Mouse (Mus musculus): ENCODE results near the gene Bicra. TPM values are rescaled to one million over a fixed set of nuclear protein-coding genes. Genes with fewer than 3 reads are reported as not detected.

Bicra gene
- polyA plus RNA-seq, 1 experiment from 2014 or later: 5.0 TPM

- no peak for ATAC-seq (ENCODE audit: extremely low read depth, insufficient number of reproducible peaks, low FRiP score, low TSS enrichment)
- peaks cover 12% of the 10 kb centered on the region; the same call in 1 of the 2 replicates for H3K9me3 ChIP-seq
Measured at GRCm38 (mm10) chr7:16057136-16057534, 9.4 kb upstream of the Bicra start.

GRCm38 (mm10) chr7:16056459-16057135, 8.9 kb upstream of the Bicra start:
- no peak for ATAC-seq (ENCODE audit: extremely low read depth, insufficient number of reproducible peaks, low FRiP score, low TSS enrichment)

More at GRCm38 (mm10) chr7:16057136-16057534, 9.4 kb upstream of the Bicra start:
- H3K27ac ChIP-seq (replicated peaks): no peak overlapping the region
- H3K36me3 ChIP-seq: no peaks in the 10 kb centered on the region
- H3K27me3 ChIP-seq (replicated peaks): peaks cover 36% of the 10 kb centered on the region
- H3K4me1 ChIP-seq: peaks cover 12% of the 10 kb centered on the region
- 60% methylated on average over 2 of the region's 2 CpGs for WGBS
- H3K9ac ChIP-seq: no peak overlapping the region
- no peak overlapping the region for H3K4me2 ChIP-seq
- H3K4me3 ChIP-seq: no peak overlapping the region

DNA sequence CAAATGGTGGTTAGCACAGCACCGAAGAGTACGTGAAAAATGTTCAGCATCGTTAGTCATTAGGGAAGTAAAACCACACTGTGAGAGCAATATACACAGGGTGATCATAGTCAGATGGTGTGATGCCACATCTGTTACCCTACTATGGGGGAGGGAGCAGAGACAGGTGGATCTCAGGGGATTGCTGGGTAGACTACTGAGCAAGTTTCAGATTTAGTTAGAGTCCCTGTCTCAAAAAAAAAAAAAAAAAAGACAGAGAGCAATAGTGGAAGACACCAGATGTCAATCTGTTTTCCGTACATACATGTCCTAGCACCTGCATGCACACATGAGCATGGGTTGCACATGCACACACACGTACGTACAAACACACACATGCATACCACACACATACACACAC, 7.9 kb upstream of the Bicra start:
- Histone ChIP-seq H3K27me3 (replicated peaks) (peaks cover 21% of the 10 kb centered on the region), H3K4me3 (no peak overlapping the region)
- WGBS: 79% methylated on average over 6 of the region's 6 CpGs

More at GRCm38 (mm10) chr7:16056459-16057135, 8.9 kb upstream of the Bicra start:
- Histone ChIP-seq H3K9me3 (peaks cover 8% of the 10 kb centered on the region; the same call in 1 of the 2 replicates), H3K9ac (no peak overlapping the region), H3K36me3 (no peaks in the 10 kb centered on the region), H3K4me3 (no peak overlapping the region), H3K27ac (replicated peaks) (no peak overlapping the region), H3K4me2 (no peak overlapping the region), H3K27me3 (replicated peaks) (peaks cover 31% of the 10 kb centered on the region), H3K4me1 (peaks cover 15% of the 10 kb centered on the region)
- WGBS: 21% methylated on average over 5 of the region's 5 CpGs

DNA sequence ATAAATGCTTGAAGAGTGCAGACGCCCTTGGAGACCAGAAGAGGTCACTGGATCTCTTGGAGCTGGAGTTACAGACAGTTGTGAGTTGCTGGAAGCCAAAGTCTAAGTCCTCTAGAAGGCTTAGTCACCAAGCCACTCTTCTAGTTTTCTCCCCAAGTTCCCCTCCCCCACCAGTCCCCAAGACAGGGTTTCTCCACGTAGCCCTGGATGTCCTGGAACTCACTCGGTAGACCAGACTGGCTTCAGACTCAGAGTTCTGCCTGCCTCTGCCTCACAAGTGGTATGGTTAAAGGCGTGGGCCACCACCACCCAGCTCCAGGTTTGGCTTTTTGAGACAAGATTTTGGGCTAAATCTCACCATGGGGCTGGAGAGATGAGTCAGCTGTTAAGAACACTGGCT, 7.2 kb upstream of the Bicra start:
- WGBS: 57% methylated on average over 4 of the region's 4 CpGs
- H3K36me3 ChIP-seq: no peaks in the 10 kb centered on the region
- no peak overlapping the region for H3K27ac ChIP-seq (replicated peaks)
- no peak overlapping the region for H3K4me2 ChIP-seq
- no peak overlapping the region for H3K4me3 ChIP-seq
- no peak overlapping the region for H3K9ac ChIP-seq
- H3K27me3 ChIP-seq (replicated peaks): peaks cover 14% of the 10 kb centered on the region
- H3K9me3 ChIP-seq: no peaks in the 10 kb centered on the region
- ATAC-seq (ENCODE audit: extremely low read depth, insufficient number of reproducible peaks, low FRiP score, low TSS enrichment): no peak
- H3K4me1 ChIP-seq: peaks cover 20% of the 10 kb centered on the region

More for the DNA sequence above, 7.9 kb upstream of the Bicra start:
- ATAC-seq (ENCODE audit: extremely low read depth, insufficient number of reproducible peaks, low FRiP score, low TSS enrichment): no peak
- no peak overlapping the region for H3K27ac ChIP-seq (replicated peaks)
- no peaks in the 10 kb centered on the region for H3K36me3 ChIP-seq
- peaks cover 13% of the 10 kb centered on the region for H3K4me1 ChIP-seq
- no peak overlapping the region for H3K4me2 ChIP-seq
- H3K9ac ChIP-seq: no peak overlapping the region
- H3K9me3 ChIP-seq: no peaks in the 10 kb centered on the region

DNA sequence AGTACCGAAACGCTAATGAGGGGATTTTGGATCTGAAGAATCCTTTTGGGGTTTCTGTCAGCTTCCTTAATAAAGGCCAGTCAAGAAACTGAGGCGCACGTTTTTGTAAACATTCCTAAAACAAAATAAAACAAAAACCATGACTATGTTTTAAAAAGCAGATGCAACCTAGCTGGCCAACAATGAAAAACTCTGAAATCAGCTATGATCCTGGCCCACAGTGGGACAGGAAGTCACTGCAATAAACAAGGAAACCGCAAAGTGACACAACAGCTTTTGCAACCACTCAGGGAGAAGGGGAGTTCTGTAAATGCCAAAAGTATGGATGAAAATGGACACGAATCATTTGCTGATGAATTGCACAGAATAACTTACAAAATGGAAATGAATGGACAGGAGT, 5.4 kb upstream of the Bicra start:
- peak overlapping the region; percentile 64 for H3K4me3 ChIP-seq
- H3K9me3 ChIP-seq: no peaks in the 10 kb centered on the region
- H3K27ac ChIP-seq (replicated peaks): peak overlapping the region; percentile 43
- H3K4me2 ChIP-seq: peak overlapping the region; percentile 94
- peaks cover 32% of the 10 kb centered on the region for H3K4me1 ChIP-seq
- no peak for ATAC-seq (ENCODE audit: extremely low read depth, insufficient number of reproducible peaks, low FRiP score, low TSS enrichment)
- no peaks in the 10 kb centered on the region for H3K36me3 ChIP-seq
- 18% methylated on average over 6 of the region's 6 CpGs for WGBS
- H3K27me3 ChIP-seq (replicated peaks): no peaks in the 10 kb centered on the region
- H3K9ac ChIP-seq: peak overlapping the region; percentile 25

DNA sequence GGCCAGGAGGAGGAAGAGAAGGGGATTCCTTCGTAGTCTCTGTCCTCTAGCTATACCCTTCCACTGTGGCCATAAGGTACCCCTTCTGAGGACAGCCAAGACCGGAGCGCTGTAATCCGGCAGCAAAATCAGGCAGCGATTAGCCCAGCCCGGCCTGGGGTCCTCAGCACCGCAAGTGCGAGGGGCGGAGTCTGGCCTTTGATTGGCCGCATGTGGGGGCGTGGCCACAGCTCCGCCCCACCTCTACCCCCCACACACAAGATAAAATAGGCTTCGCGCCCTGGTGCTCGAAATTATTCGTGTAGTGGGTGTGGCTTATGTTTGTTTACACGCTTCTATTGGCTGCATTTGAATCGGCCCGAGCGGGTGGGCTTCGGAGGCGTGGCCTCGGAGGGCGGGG, 5.0 kb upstream of the Bicra start:
- Histone ChIP-seq H3K27me3 (replicated peaks) (no peaks in the 10 kb centered on the region), H3K9ac (peak overlapping the region; percentile 85), H3K4me2 (peak overlapping the region; percentile 94), H3K27ac (replicated peaks) (peak overlapping the region; percentile 89), H3K36me3 (no peaks in the 10 kb centered on the region), H3K4me3 (peak overlapping the region; percentile 64), H3K9me3 (no peaks in the 10 kb centered on the region), H3K4me1 (peaks cover 32% of the 10 kb centered on the region)
- ATAC-seq (ENCODE audit: extremely low read depth, insufficient number of reproducible peaks, low FRiP score, low TSS enrichment): peak; percentile 82
- WGBS: under 1% methylated on average over 24 of the region's 24 CpGs

GRCm38 (mm10) chr7:16051883-16052595, 4.3 kb upstream of the Bicra start:
- Histone ChIP-seq H3K4me1 (peaks cover 32% of the 10 kb centered on the region), H3K27ac (replicated peaks) (peak overlapping the region; percentile 89), H3K36me3 (no peaks in the 10 kb centered on the region), H3K4me3 (peak overlapping the region; percentile 64), H3K4me2 (peak overlapping the region; percentile 94), H3K9me3 (no peaks in the 10 kb centered on the region), H3K27me3 (replicated peaks) (no peaks in the 10 kb centered on the region), H3K9ac (peak overlapping the region; percentile 85)
- WGBS: 3% methylated on average over 19 of the region's 19 CpGs
- no peak for ATAC-seq (ENCODE audit: extremely low read depth, insufficient number of reproducible peaks, low FRiP score, low TSS enrichment)

GRCm38 (mm10) chr7:16050600-16050999, 2.9 kb upstream of the Bicra start:
- Histone ChIP-seq H3K4me2 (0 out of 2 replicates have a peak overlapping the region, but pooled peaks have one; percentile 87), H3K4me1 (peaks cover 39% of the 10 kb centered on the region), H3K27me3 (replicated peaks) (no peaks in the 10 kb centered on the region), H3K27ac (replicated peaks) (no peak overlapping the region), H3K9me3 (no peaks in the 10 kb centered on the region), H3K36me3 (no peaks in the 10 kb centered on the region), H3K4me3 (no peak overlapping the region; the same call in 1 of the 2 replicates), H3K9ac (no peak overlapping the region)
- ATAC-seq (ENCODE audit: extremely low read depth, insufficient number of reproducible peaks, low FRiP score, low TSS enrichment): no peak
- WGBS: 75% methylated on average over 3 of the region's 3 CpGs

GRCm38 (mm10) chr7:16049576-16049915, 1.8 kb upstream of the Bicra start:
- Histone ChIP-seq H3K9ac (peak overlapping the region; percentile 93), H3K27me3 (replicated peaks) (no peaks in the 10 kb centered on the region), H3K4me2 (peak overlapping the region; percentile 87), H3K4me3 (peak overlapping the region; percentile 86), H3K36me3 (no peaks in the 10 kb centered on the region), H3K4me1 (peaks cover 50% of the 10 kb centered on the region), H3K27ac (replicated peaks) (peak overlapping the region; percentile 93), H3K9me3 (no peaks in the 10 kb centered on the region)
- 77% methylated on average over 7 of the region's 7 CpGs for WGBS
- ATAC-seq (ENCODE audit: extremely low read depth, insufficient number of reproducible peaks, low FRiP score, low TSS enrichment): no peak

DNA sequence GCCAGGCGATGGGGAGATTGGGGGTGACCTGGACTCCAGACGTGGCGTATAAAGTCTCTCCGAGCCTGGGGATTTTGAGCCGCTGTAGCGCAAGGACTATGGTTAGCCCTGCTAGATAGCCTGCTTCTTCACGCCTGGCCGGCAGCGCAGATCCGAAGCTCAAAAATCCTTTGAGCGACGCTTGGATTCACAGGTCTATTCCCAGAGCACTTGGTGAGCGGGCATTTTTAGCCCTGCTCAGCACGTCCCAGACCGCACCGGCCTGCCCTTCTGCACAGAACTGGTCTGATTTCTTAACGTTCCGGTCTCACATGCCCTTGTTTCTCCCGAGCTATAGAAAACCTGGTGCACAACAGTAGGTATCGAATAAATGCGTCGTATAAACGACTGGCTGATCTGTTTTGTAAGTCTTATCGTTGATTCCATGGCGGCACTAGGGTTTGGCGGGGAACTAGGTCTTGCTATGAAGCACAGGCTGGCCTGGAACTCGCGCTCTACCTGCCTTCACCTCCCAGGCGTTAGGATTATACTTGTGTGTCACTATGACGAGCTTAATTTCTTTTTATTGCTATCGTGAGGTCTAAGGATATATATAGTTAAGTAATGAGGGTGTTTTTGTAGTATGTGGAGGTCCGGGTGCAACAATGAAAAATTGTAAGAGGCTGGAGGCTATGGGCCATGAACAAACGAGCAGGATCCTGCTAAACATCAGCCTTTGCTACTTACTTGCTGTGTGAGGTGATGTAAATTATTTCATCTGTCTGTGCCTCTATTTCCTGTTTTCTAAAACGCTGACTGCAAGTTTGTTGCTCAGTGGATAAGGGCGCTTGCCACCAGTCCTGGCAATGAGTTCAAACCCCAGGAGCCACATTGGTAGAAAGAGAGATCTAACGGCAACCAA, 1.2 kb upstream of the Bicra start:
- Histone ChIP-seq H3K9ac (peak overlapping the region; percentile 93), H3K4me2 (peak overlapping the region; percentile 87), H3K27ac (replicated peaks) (peak overlapping the region; percentile 93), H3K4me1 (peaks cover 56% of the 10 kb centered on the region), H3K9me3 (no peaks in the 10 kb centered on the region), H3K27me3 (replicated peaks) (no peaks in the 10 kb centered on the region), H3K36me3 (no peaks in the 10 kb centered on the region), H3K4me3 (peak overlapping the region; percentile 86)
- no peak for ATAC-seq (ENCODE audit: extremely low read depth, insufficient number of reproducible peaks, low FRiP score, low TSS enrichment)
- 7% methylated on average over 36 of the region's 36 CpGs for WGBS

DNA sequence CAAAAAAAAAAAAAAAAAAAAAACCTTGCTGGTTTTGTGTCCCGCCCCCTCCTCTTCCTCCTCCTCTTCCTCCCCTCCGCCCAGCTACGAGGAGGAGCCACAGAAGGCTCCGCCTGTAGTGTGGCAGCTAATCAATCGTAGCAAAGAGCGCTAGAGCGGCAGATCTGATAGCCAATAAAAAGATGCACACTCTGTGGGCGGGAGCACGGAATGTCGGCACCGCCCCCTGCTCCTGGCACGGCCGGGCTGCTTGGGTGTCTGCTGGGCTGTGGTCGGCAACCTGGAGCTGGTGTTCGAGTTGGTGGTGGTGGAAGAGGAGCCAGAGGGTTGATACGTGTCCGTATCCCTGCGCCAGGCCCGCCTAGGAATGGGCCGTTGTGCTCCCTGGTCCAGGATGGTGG, 443 bp upstream of the Bicra start:
- Histone ChIP-seq H3K9me3 (no peaks in the 10 kb centered on the region), H3K27me3 (replicated peaks) (no peaks in the 10 kb centered on the region), H3K4me2 (peak overlapping the region; percentile 87), H3K4me3 (peak overlapping the region; percentile 86), H3K36me3 (no peaks in the 10 kb centered on the region), H3K9ac (peak overlapping the region; percentile 93), H3K4me1 (peaks cover 61% of the 10 kb centered on the region), H3K27ac (replicated peaks) (peak overlapping the region; percentile 93)
- under 1% methylated on average over 19 of the region's 20 CpGs for WGBS
- peak; percentile 80 for ATAC-seq (ENCODE audit: extremely low read depth, insufficient number of reproducible peaks, low FRiP score, low TSS enrichment)

Measured in heart, embryonic 13.5 days (tissue).